Mouse (Mus musculus) liver, adult (tissue): ENCODE results near the gene Il21r.

Source experiments
- GATA4 ChIP-seq: IDR thresholded peaks from 2 replicates; pipeline ENCODE4 v1.6.1; 2014; ENCODE audit warnings: mild to moderate bottlenecking, low read length; ENCODE audit not compliant: insufficient replicate concordance

Il21r gene

DNA sequence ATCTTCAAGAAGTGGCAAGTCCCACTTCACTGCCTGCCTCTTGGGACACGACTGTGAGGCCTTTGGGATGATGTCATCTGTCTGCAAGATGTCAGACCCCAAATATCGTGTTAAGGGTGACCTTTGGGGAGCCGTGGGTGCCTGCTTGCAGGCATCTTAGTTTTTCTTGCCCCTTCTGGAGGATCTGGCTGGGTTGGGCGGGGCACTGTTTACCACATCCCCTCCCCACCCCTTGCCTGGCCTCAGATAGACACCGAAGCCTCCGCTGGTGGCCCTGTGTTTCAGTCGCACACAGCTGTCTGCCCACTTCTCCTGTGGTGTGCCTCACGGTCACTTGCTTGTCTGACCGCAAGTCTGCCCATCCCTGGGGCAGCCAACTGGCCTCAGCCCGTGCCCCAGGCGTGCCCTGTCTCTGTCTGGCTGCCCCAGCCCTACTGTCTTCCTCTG, at the start of gene Il21r:
Gene Il21r (plus strand): TSS at position 245 of the 447 bp plus-strand sequence.
- TF ChIP-seq GATA4 = no peak

DNA sequence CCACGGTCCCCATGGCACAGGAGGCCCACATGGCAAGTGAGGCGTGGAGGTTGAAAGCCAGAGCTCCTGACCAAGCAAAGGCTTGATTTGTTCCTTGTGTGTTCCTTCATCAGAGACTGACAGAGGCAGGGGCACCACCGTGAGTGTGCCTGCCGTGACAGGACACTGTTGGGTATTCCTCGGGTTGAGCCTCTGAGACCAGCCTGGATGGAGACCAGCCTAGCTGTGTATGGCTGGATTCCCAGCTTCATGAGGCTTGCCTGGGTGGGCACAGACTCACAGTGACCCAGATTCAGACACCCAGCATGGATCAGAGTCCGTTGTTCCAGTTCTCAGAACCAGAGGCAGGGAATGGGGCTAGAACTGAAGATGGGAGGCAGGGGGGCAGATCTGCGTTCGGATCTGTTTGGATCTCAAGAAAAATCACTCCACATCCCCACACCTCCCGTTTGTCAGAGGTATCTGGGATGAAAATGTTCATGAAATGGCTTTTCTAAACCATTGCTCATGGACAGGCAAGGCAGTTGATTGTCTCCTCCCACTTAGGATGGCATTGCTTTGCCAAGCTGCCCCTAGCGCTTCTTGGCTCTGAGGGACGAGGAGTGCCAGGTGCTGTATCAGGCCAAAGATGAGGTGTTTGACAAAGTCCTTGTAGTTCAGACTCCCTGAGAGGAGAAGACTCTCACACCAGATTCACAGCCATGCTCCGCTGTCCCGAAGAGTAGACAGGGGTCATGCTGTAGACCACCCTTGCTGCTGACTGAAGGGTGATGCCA, 49.4 kb upstream of the Il21r start:
- TF ChIP-seq GATA4 = no peak

DNA sequence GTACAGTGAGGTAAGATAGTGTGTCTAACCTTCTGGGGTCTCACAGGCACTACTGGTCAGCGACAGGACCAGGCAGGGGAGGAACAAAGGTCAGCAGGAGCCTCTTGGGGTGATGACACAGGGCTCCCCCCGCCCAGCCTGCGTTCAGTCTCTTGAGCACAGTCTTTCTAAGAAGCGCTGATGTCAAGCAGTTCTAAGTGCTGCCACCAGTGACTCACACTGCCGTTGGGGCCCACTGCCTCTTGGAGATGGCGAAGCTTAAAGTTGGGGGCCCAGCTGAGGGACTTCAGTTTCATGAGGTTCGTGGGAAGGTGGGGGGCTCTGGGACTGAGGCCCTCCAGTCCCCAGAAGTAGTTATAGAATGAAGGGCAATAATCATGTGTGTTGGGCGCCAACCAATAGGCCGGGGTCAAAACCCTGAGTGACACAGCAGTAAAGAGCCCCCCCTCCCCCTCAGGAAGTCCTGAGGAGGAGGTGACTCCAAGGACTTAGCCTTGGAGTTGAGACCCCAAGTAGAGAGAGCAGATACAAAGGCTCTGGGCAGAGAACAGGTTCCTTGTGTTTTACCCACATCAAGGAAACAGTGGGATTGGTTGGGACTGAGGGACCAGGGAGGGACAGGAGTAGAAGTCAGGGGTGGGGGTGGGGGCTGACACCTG, 48.6 kb upstream of the Il21r start:
- no peak for TF ChIP-seq GATA4

DNA sequence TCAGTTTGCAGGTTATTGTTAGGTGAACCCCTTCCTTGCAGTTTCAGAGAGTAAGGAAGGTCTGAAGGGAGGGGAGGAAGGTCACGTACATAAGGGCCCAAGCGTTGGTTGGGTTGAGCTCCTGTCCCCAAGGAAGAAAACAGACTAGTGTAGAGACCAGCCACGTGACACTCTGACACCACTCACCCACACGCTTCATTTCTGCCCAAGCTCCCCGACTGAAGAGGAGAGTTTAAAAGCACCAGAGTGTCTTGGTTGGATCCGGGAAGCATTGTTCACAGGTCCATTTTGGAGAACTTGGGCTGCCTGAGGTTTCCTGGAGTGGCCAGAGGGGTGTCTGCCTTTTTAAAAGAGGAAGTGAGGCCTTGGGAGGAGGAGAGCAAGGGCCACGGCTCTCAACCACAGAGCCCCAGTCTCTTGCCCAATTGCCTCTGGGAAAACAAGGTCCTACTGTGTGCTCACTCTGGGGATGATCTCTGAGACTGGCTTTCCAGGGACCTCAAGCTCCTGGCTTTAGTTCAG, 47.8 kb upstream of the Il21r start:
- TF ChIP-seq GATA4 = no peak

DNA sequence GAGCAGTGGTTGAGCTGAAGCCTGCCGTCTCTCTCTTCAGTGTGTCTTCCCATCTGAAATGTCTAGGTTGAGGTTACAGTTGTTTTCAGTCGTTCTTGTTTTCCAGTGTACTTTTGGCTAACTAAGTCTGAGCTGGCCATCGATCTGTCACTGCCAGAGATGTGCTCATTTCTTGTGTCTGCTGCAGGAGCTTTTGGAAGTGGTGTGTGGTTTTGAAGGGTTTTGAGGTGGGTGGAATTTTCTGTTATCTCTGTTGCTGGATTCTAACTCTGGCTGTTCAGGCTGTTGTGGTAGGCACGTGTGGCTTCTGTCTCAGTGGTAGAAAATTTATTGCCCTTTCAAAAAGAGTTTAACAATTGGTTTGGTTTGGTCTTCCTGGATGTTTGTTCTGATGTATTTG, 47.1 kb upstream of the Il21r start:
- TF ChIP-seq GATA4 = no peak

DNA sequence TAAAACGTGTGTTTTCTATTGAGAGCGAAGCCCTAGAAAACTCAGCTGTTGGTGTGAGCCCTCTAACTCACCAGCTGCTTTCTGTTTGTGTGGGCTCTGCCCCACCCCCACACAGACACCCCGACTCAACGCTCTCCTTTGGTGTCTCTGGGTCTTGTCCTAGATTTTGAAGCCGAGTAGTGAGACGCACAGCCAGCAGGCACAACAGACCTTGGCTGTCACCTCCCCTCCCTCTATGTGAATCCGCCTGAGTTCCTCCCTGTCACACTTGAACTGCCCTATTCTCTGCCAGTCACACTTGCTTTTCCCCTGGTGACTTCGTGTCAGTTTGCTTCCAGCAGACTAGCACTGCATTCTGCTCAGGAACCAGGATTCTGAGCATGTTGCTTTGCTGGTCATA, 46.4 kb upstream of the Il21r start:
- no peak for TF ChIP-seq GATA4

DNA sequence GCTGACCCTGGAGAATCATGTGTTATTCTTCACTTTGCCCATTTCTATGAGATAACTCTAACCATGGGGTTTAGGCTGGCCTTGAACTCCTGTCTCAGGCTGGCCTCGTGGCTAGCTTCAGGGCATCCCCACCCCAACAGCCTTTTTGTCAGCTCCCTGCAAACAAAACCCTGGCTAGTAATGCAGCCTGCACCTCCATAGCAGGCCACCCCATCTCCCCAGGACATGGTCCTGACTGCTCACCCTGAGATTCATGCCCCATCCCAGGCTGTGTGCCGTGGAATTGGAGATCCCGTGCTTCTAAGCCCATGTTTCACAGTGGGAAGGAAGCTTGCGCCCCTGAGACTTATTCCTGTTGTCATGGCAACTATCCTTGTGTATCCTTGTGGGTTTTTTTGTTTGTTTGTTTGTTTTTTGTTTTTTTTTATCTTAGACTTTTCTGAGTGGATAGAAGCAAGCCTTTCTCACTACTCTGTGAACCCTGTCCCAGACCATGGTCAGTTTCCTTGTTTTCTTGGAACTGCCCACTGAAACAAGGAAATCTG, 44.8 kb upstream of the Il21r start:
- no peak for TF ChIP-seq GATA4

DNA sequence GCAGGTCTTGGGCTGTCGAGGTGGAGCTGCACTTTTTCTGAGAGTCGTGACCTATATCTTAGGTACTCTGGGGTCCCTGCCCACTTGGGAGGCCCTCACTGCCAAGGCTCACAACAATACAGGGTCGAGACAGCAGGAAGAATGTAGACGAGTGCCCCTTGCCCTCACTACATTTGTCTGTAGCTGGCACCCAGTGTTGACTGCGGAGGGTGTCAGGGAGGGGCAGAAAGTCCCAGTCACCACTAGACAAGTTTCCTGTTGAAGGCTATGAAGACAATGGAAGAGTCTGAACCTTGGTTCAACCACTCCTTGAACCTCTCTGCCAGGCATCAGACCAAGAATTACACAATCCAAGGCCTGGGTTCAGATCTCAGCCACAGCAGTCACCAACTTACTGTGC, 44.2 kb upstream of the Il21r start:
- no peak for TF ChIP-seq GATA4

DNA sequence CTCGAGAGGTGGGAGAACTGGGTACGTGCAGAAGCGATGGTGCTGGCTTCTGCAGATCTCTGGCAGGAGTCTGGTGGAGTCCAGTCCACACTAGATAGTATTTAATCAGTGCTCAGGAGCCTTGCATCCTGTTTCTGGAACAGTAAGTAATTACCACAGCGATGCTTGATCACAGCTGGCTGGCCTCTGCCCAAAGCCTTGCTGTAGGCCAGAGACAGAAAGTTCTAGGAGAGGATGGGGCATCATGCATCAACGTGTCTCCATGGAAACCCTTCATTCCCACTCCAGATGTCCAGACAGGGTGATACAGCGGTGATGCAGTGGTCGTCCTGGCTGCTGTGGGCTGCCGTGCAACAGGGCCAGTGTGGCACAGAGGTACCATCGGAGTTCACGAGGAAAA, 43.7 kb upstream of the Il21r start:
- TF ChIP-seq GATA4 = peak; percentile 86; the same call in 1 of the 2 replicates

DNA sequence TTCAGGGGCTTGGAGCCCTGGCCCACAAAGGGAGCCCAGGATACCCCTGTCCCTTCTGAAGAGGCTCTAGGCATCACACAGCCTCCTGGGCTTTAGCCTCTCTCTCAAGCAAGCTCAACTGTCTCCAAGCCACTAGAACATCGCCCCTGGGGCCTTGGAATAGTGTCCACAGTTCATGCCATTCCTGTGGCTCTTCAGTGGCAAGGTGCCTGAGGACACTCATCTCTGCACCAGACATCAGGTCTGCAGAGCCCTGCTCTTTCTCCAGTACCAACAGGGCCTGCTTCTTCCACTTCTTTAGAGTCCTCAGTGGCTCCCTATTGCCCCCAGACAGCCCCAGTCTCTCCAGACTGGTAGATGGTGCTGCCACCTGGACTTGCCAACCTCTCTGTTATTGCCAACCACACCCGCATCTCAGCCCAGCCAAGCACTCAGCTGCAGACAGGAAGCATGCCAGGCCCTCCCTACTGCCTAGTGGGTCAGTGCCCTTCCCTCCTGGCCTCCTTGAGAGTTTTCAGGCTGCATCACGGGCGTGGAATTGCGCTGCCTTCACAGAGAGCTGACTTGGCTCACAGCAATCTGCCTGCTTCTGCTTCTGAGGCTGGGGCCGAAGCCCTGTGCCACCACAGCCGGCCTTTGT, 43.0 kb upstream of the Il21r start:
- no peak for TF ChIP-seq GATA4

DNA sequence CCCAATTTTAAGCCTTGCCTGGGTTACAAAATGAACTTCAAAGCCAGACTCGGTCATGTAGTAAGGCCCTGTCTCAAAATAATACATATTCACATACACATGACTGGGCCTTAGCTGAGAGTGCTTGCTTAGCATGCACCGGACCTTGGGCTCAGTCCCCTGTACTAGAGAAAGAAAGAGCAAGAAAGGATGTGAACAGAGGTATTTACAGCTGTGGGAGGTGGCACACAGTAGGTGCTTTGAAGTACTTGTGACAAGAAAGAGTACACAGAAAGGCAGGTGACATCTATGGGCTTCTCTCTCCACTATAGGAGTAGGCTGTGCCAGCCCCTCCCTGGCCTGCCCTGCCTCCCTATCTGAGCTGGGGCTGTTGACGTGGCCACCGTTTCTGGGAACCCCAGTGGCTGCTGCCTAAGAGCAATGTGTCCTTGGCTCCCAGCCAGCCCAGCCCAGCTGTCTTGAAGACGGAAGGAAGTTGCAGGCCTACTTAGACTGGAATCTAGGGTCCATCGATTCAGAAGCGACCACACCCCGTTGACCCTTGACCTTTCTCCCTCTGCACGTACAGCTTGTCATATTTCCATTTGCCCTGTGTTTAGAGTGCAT, 42.0 kb upstream of the Il21r start:
- TF ChIP-seq GATA4 = peak; percentile 91; the same call in 1 of the 2 replicates

DNA sequence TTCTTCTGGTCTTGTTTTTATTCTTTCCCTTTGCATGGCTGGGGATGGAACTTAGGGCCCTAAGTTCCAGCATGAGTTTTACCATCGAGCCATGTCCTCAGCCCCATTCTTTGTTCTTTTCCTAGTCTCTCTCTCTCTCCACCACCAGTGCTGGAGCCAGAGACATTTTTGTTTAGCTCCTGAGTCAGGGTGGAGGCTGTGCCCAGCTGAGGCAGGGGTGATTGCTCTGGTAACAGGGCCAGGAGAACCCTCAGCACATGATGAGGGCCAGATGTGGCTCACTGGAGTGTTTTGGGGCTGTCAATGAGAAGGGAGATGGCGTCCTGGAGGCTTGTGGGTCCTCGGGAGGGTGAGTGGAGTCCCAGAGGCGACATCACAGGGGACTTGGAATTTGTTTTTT, 40.8 kb upstream of the Il21r start:
- TF ChIP-seq GATA4 = no peak

DNA sequence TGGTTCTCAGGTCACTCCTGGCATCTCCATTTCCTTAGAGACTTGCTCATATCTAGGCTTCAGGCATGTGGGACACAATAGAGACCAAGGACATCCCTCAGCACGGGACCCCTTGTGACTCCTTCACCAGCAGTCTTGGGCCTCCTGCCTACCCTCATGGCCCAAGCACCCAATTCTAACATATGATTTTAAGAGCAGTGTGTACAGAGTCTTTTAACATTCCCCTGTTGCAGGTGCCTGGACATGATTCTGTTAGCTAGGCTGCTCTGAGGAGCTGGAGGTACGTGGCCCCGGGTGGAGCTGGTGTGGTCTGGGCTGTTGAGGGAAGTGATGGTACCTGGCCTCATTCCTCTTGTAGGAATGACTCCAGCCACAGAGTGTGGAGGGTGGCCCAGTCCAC, 40.1 kb upstream of the Il21r start:
- no peak for TF ChIP-seq GATA4

DNA sequence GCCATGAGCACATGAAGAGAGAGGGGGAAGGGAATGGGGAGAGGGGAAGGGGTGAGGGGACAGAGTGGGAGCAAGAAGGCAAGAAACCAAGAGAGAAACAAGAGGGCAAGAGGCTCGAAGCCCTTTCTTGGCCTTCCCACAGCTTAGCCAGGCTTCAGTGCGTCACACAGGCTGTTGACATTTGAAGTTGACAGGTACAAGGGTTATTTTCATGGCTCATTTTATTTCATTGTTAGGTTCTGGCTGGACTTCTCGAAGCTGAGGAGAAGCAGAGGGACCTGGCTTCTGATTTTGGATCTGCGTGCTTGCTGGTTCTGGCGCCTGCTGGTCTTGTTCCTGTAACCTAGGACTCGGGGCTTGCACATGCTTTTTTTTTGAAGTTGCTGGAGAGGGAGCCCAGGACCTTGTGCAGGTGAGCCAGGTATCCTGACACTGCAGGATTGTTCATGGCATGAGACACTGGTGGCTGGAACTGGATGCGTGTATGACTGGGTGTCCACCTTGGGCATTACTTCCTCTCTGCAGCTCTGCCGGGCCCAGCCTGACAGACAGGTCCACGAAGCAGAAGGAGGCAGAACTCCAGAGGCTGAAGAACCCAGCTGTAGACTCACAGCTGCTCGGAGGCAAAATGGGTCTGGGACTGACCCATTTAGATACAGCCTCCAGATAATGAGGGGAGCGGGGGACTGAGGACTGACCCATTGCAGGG, 38.8 kb upstream of the Il21r start:
- TF ChIP-seq GATA4 = no peak
